Mouse (Mus musculus) ES-E14 (cell line): ENCODE data around the gene Thada.

ENCODE experiments used
- CHD2 ChIP-seq: IDR thresholded peaks from 2 replicates; pipeline ENCODE4 v1.6.1; 2014; ENCODE audit warnings: mild to moderate bottlenecking, low read depth, low read length, inconsistent platforms
- HCFC1 ChIP-seq: IDR thresholded peaks from 2 replicates; pipeline ENCODE4 v1.6.1; 2012; ENCODE audit warnings: low read length, inconsistent platforms, borderline replicate concordance; ENCODE audit not compliant: insufficient read depth
- MAFK ChIP-seq: IDR thresholded peaks from 2 replicates; pipeline ENCODE4 v1.6.1; 2014; ENCODE audit warnings: mild to moderate bottlenecking, low read depth, low read length, inconsistent platforms; ENCODE audit not compliant: insufficient read depth
- ZNF384 ChIP-seq: IDR thresholded peaks from 2 replicates; pipeline ENCODE4 v1.6.1; 2012; ENCODE audit warnings: low read depth, low read length, inconsistent platforms

GRCm38 (mm10) chr17:84340574-84340973, 125.4 kb downstream of the Thada start:
- no peak for TF ChIP-seq CHD2
- no peak for TF ChIP-seq MAFK
- no peak for TF ChIP-seq HCFC1
- no peak for TF ChIP-seq ZNF384
